Mouse (Mus musculus): Measurements from ENCODE around the gene Mis18a.

DNA sequence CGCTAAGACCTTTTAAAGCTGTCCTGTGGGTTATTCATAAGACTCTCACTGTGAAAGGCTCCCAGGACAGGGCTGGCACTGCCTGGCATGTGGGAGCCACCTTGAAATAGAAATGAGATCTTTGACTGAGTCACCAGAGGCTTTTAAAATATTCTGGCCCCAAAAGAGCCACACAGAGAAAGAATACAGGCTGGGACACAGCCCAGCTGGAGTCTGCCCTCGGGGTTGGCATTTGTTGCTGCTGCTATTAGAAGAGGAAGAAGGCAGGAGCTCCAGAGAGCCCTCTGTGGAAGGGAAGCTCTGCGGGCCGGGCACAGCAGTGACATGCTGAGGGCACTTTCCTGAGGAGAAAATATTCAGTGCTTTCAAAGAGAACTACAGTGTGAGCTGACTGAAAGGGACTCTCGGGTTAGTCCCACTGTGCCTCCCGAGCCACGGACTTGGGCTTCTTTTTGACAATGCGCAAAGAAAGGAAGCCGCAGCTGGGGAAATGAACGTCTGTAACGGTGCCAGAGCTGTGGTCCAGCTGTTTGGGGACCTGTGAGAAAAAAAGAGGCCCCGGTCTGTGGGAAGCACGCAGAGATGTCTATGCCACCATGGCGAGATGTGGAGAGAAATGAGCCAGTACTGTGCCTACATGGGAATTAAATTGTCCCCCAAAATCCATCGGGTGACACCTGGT, 34.4 kb downstream of the Mis18a start:
- TF ChIP-seq CTCF (IDR thresholded peaks at IDR 0.05; ENCODE audit: control insufficient read depth, insufficient read depth, low read length) = no peak
- no peak for TF ChIP-seq POLR2A (IDR thresholded peaks at IDR 0.05; ENCODE audit: borderline replicate concordance, control insufficient read depth, low read depth, low read length)
